Mouse (Mus musculus): ENCODE data around the gene Dnajc16. TPM values are rescaled to one million over a fixed set of nuclear protein-coding genes. Genes with fewer than 3 reads are reported as not detected.

Dnajc16 gene
- polyA plus RNA-seq, 2 experiments = 3.2 to 11.9 TPM

- no peak overlapping the region for H3K4me3 ChIP-seq (replicated peaks; ENCODE audit: low read length)
- H3K4me1 ChIP-seq (ENCODE audit: control insufficient read depth, insufficient read depth, low read length) = peaks cover 5% of the 10 kb centered on the region; the same call in 1 of the 2 replicates
- no peak overlapping the region for H3K4me2 ChIP-seq (replicated peaks; ENCODE audit: low read depth, low read length, severe bottlenecking)
- TF ChIP-seq POLR2A (IDR thresholded peaks at IDR 0.05; ENCODE audit: borderline replicate concordance, extremely low read depth, insufficient read depth, insufficient read length) = no peak
- WGBS = 85% methylated on average over 5 of the region's 5 CpGs
- no peak overlapping the region for H3K27ac ChIP-seq (replicated peaks; ENCODE audit: low read depth, low read length)
- H3K36me3 ChIP-seq (ENCODE audit: control insufficient read depth, insufficient read depth, low read length) = peaks cover 7% of the 10 kb centered on the region; the same call in 1 of the 2 replicates
- no peak overlapping the region for H3K9ac ChIP-seq (ENCODE audit: low read depth, low read length, severe bottlenecking)
- no peak for DNase-seq (ENCODE audit: low spot score)
- H3K27me3 ChIP-seq (ENCODE audit: control insufficient read depth, insufficient read depth, low read length) = no peaks in the 10 kb centered on the region
- no peak for ATAC-seq (ENCODE audit: low FRiP score, low read depth)
- H3K9me3 ChIP-seq (ENCODE audit: control insufficient read depth, low read length) = no peaks in the 10 kb centered on the region
These were observed 6.8 kb upstream of the Dnajc16 start for GRCm38 (mm10) chr4:141797545-141797944.

GRCm38 (mm10) chr4:141796954-141797353, 6.2 kb upstream of the Dnajc16 start:
- no peaks in the 10 kb centered on the region for H3K9me3 ChIP-seq (ENCODE audit: control insufficient read depth, low read length)
- ATAC-seq (ENCODE audit: low FRiP score, low read depth) = no peak
- H3K9ac ChIP-seq (ENCODE audit: low read depth, low read length, severe bottlenecking) = no peak overlapping the region
- DNase-seq (ENCODE audit: low spot score) = no peak
- no peak overlapping the region for H3K27ac ChIP-seq (replicated peaks; ENCODE audit: low read depth, low read length)
- 86% methylated on average over 4 of the region's 4 CpGs for WGBS
- H3K4me3 ChIP-seq (replicated peaks; ENCODE audit: low read length) = no peak overlapping the region
- H3K4me2 ChIP-seq (replicated peaks; ENCODE audit: low read depth, low read length, severe bottlenecking) = no peak overlapping the region
- H3K27me3 ChIP-seq (ENCODE audit: control insufficient read depth, insufficient read depth, low read length) = no peaks in the 10 kb centered on the region
- peaks cover 5% of the 10 kb centered on the region; the same call in 1 of the 2 replicates for H3K4me1 ChIP-seq (ENCODE audit: control insufficient read depth, insufficient read depth, low read length)
- no peak for TF ChIP-seq POLR2A (IDR thresholded peaks at IDR 0.05; ENCODE audit: borderline replicate concordance, extremely low read depth, insufficient read depth, insufficient read length)
- H3K36me3 ChIP-seq (ENCODE audit: control insufficient read depth, insufficient read depth, low read length) = peaks cover 7% of the 10 kb centered on the region; the same call in 1 of the 2 replicates

DNA sequence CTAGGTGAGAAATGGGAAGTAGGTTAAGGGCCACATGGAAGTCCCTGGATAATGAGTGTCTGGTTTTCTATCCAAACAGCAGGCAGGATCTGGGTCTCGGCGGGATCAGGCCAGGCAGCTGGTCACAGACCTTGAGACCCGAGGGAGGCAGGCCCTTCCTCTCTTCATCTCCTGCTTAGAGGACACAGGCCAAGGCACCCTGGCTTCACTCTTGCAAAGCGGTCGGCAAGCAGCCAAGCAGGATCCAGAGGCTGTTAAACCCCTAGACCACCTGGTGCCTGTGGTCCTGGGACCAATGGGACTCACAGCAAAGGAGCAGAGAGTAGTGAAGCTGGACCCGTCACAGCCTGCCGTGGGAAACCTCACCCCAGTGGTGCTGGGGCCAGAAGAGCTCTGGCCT, 5.6 kb upstream of the Dnajc16 start:
- WGBS = 87% methylated on average over 7 of the region's 7 CpGs
- Histone ChIP-seq H3K4me3 (replicated peaks; ENCODE audit: low read length) (no peak overlapping the region), H3K4me1 (ENCODE audit: control insufficient read depth, insufficient read depth, low read length) (peaks cover 5% of the 10 kb centered on the region; the same call in 1 of the 2 replicates), H3K4me2 (replicated peaks; ENCODE audit: low read depth, low read length, severe bottlenecking) (no peak overlapping the region), H3K27me3 (ENCODE audit: control insufficient read depth, insufficient read depth, low read length) (no peaks in the 10 kb centered on the region), H3K27ac (replicated peaks; ENCODE audit: low read depth, low read length) (no peak overlapping the region), H3K36me3 (ENCODE audit: control insufficient read depth, insufficient read depth, low read length) (peaks cover 7% of the 10 kb centered on the region; the same call in 1 of the 2 replicates), H3K9ac (ENCODE audit: low read depth, low read length, severe bottlenecking) (no peak overlapping the region), H3K9me3 (ENCODE audit: control insufficient read depth, low read length) (no peaks in the 10 kb centered on the region)
- DNase-seq (ENCODE audit: low spot score) (no peak), ATAC-seq (ENCODE audit: low FRiP score, low read depth) (no peak)
- TF ChIP-seq POLR2A (IDR thresholded peaks at IDR 0.05; ENCODE audit: borderline replicate concordance, extremely low read depth, insufficient read depth, insufficient read length) = no peak

- no peaks in the 10 kb centered on the region for H3K9me3 ChIP-seq (ENCODE audit: control insufficient read depth, low read length)
- WGBS = 12% methylated on average over 5 of the region's 5 CpGs
- peak overlapping the region; percentile 67 for H3K9ac ChIP-seq (ENCODE audit: low read depth, low read length, severe bottlenecking)
- H3K4me1 ChIP-seq (ENCODE audit: control insufficient read depth, insufficient read depth, low read length) = peaks cover 12% of the 10 kb centered on the region; the same call in 1 of the 2 replicates
- H3K27me3 ChIP-seq (ENCODE audit: control insufficient read depth, insufficient read depth, low read length) = no peaks in the 10 kb centered on the region
- TF ChIP-seq POLR2A (IDR thresholded peaks at IDR 0.05; ENCODE audit: borderline replicate concordance, extremely low read depth, insufficient read depth, insufficient read length) = no peak
- H3K4me3 ChIP-seq (replicated peaks; ENCODE audit: low read length) = peak overlapping the region; percentile 71
- ATAC-seq (ENCODE audit: low FRiP score, low read depth) (no peak), DNase-seq (ENCODE audit: low spot score) (peak; percentile 19)
- peak overlapping the region; percentile 60 for H3K4me2 ChIP-seq (replicated peaks; ENCODE audit: low read depth, low read length, severe bottlenecking)
- peak overlapping the region; percentile 86 for H3K27ac ChIP-seq (replicated peaks; ENCODE audit: low read depth, low read length)
- H3K36me3 ChIP-seq (ENCODE audit: control insufficient read depth, insufficient read depth, low read length) = peaks cover 7% of the 10 kb centered on the region; the same call in 1 of the 2 replicates
These were observed 3.4 kb upstream of the Dnajc16 start for GRCm38 (mm10) chr4:141794152-141794535.

GRCm38 (mm10) chr4:141793282-141794151, 2.8 kb upstream of the Dnajc16 start, which contains the start of gene Casp9:
Gene Casp9, plus strand, starts transcription at chr4:141793612.
- peak within 1 kb of the TSS; percentile 67 for H3K9ac ChIP-seq (ENCODE audit: low read depth, low read length, severe bottlenecking)
- DNase-seq (ENCODE audit: low spot score) = peak; percentile 95
- H3K4me1 ChIP-seq (ENCODE audit: control insufficient read depth, insufficient read depth, low read length) = peaks cover 12% of the 10 kb centered on the region; the same call in 1 of the 2 replicates

More at GRCm38 (mm10) chr4:141793282-141794151, 2.8 kb upstream of the Dnajc16 start, which contains the start of gene Casp9:
- H3K9me3 ChIP-seq (ENCODE audit: control insufficient read depth, low read length) = no peaks in the 10 kb centered on the region
- H3K4me3 ChIP-seq (replicated peaks; ENCODE audit: low read length) = peak within 1 kb of the TSS; percentile 71
- 1% methylated on average over 60 of the region's 80 CpGs for WGBS
- H3K27ac ChIP-seq (replicated peaks; ENCODE audit: low read depth, low read length) = peak within 1 kb of the TSS; percentile 86
- peaks cover 7% of the 10 kb centered on the region; the same call in 1 of the 2 replicates for H3K36me3 ChIP-seq (ENCODE audit: control insufficient read depth, insufficient read depth, low read length)
- no peaks in the 10 kb centered on the region for H3K27me3 ChIP-seq (ENCODE audit: control insufficient read depth, insufficient read depth, low read length)
- 0 out of 2 replicates have a peak, but pooled peaks have one; percentile 31 for TF ChIP-seq POLR2A (IDR thresholded peaks at IDR 0.05; ENCODE audit: borderline replicate concordance, extremely low read depth, insufficient read depth, insufficient read length)
- peak within 1 kb of the TSS; percentile 60 for H3K4me2 ChIP-seq (replicated peaks; ENCODE audit: low read depth, low read length, severe bottlenecking)
- ATAC-seq (ENCODE audit: low FRiP score, low read depth) = peak; percentile 84

Data from limb, embryonic 14.5 days (tissue).